Mouse (Mus musculus) G1E (cell line): ENCODE measurements around the gene Oxct2a.

Source experiments
- CTCF ChIP-seq: IDR thresholded peaks from 2 replicates; pipeline ENCODE4 v1.5.1; 2012; ENCODE audit warnings: low read depth, low read length, inconsistent platforms, mixed read lengths
- GATA1 ChIP-seq: IDR thresholded peaks from 2 replicates; pipeline ENCODE4 v1.6.1; 2012; ENCODE audit warnings: borderline replicate concordance, low read length, inconsistent platforms, mixed read lengths
- POLR2AphosphoS5 ChIP-seq: IDR thresholded peaks from 2 replicates; pipeline ENCODE4 v1.6.1; 2012; ENCODE audit warnings: low read depth, low read length, inconsistent platforms; ENCODE audit not compliant: insufficient replicate concordance
- TAL1 ChIP-seq: conservative IDR thresholded peaks from 2 replicates; pipeline ENCODE4 v1.6.1; 2012; ENCODE audit warnings: low read depth, low read length, inconsistent platforms, mixed read lengths

- TF ChIP-seq CTCF (no peak), GATA1 (no peak), POLR2AphosphoS5 (no peak), TAL1 (no peak)
Measured at GRCm38 (mm10) chr4:123363555-123363954, 40.1 kb upstream of the Oxct2a start.
